Mouse (Mus musculus): ENCODE measurements around the gene Rrm2.
A peak's percentile ranks its signal among the peaks of the same experiment; 100 is the strongest.
"Not testable (repeated sequence)": the region's sequence is repeated elsewhere in the genome, so short reads cannot be mapped to it uniquely, and the experiment has no call there.

Rrm2 gene

GRCm38 (mm10) chr12:24705502-24706263 is 2.4 kb upstream of the Rrm2 start:
- DNase-seq (ENCODE audit: low spot score) = no peak

- peak; percentile 42 for DNase-seq (ENCODE audit: low spot score)
Measured at GRCm38 (mm10) chr12:24706764-24707479, 1.1 kb upstream of the Rrm2 start.

GRCm38 (mm10) chr12:24707480-24707802 is 600 bp upstream of the Rrm2 start:
- DNase-seq (ENCODE audit: low spot score) = no peak

- no peak for DNase-seq (ENCODE audit: low spot score)
Measured at GRCm38 (mm10) chr12:24708824-24709218, 780 bp downstream of the Rrm2 start.

GRCm38 (mm10) chr12:24709409-24709808 is 1.4 kb downstream of the Rrm2 start:
- DNase-seq (ENCODE audit: low spot score) = peak; percentile 79

GRCm38 (mm10) chr12:24709831-24710508 is 1.9 kb downstream of the Rrm2 start:
- DNase-seq (ENCODE audit: low spot score) = peak; percentile 53

GRCm38 (mm10) chr12:24710672-24711071 is 2.6 kb downstream of the Rrm2 start:
- no peak for DNase-seq (ENCODE audit: low spot score)

GRCm38 (mm10) chr12:24712396-24712795 is 4.4 kb downstream of the Rrm2 start:
- no peak for DNase-seq (ENCODE audit: low spot score)

GRCm38 (mm10) chr12:24714579-24715255 is 6.7 kb downstream of the Rrm2 start:
- DNase-seq (ENCODE audit: low spot score) = no peak

GRCm38 (mm10) chr12:24715268-24715896 is 7.3 kb downstream of the Rrm2 start:
- DNase-seq (ENCODE audit: low spot score) = no peak

GRCm38 (mm10) chr12:24716721-24717301 is 8.8 kb downstream of the Rrm2 start:
- peak; percentile 36 for DNase-seq (ENCODE audit: low spot score)

- DNase-seq (ENCODE audit: low spot score) = no peak
Measured at GRCm38 (mm10) chr12:24723434-24723833, 15.4 kb downstream of the Rrm2 start.

- peak; percentile 48 for DNase-seq (ENCODE audit: low spot score)
Measured at GRCm38 (mm10) chr12:24723859-24724258, 15.8 kb downstream of the Rrm2 start.

GRCm38 (mm10) chr12:24724369-24724768 is 16.3 kb downstream of the Rrm2 start:
- DNase-seq (ENCODE audit: low spot score) = peak; percentile 24

GRCm38 (mm10) chr12:24734828-24735394 is 26.9 kb downstream of the Rrm2 start:
- peak; percentile 73 for DNase-seq (ENCODE audit: low spot score)

- DNase-seq (ENCODE audit: low spot score) = no peak
Measured at GRCm38 (mm10) chr12:24736956-24737355, 28.9 kb downstream of the Rrm2 start.

- no peak for DNase-seq (ENCODE audit: low spot score)
Measured at GRCm38 (mm10) chr12:24739963-24740362, 31.9 kb downstream of the Rrm2 start.

- not testable (repeated sequence) for DNase-seq (ENCODE audit: low spot score)
Measured at GRCm38 (mm10) chr12:24741535-24741934, 33.5 kb downstream of the Rrm2 start.

GRCm38 (mm10) chr12:24744309-24744708 is 36.3 kb downstream of the Rrm2 start:
- DNase-seq (ENCODE audit: low spot score) = no peak

GRCm38 (mm10) chr12:24746579-24747296 is 38.7 kb downstream of the Rrm2 start:
- DNase-seq (ENCODE audit: low spot score) = no peak

GRCm38 (mm10) chr12:24747297-24747696 is 39.3 kb downstream of the Rrm2 start:
- no peak for DNase-seq (ENCODE audit: low spot score)
